Mouse (Mus musculus) kidney, adult 2 months (tissue): ENCODE results near the gene Chst11. TPM values are rescaled to one million over a fixed set of nuclear protein-coding genes. Genes with fewer than 3 reads are reported as not detected.
A peak's percentile ranks its signal among the peaks of the same experiment; 100 is the strongest.

Experiments used
- DNase-seq: peaks from one replicate; pipeline ENCODE4 v3.0.0; 2021
- H3K27ac ChIP-seq: fragments of 200-500 bp; 2 replicates; pipeline ENCODE4 v1.5.1; 2012; ENCODE audit warnings: low read depth, low read length, control low read depth, inconsistent platforms; ENCODE audit not compliant: insufficient read depth
- H3K27me3 ChIP-seq: fragments of 200-500 bp; replicated peaks from 2 replicates; pipeline ENCODE4 v1.6.1; 2012; ENCODE audit warnings: mild to moderate bottlenecking, moderate library complexity, low read length, inconsistent platforms; ENCODE audit not compliant: control insufficient read depth, insufficient read depth
- H3K36me3 ChIP-seq: fragments of 200-500 bp; 2 replicates; pipeline ENCODE4 v1.6.1; 2012; ENCODE audit warnings: mild to moderate bottlenecking, moderate library complexity, low read length, inconsistent platforms; ENCODE audit not compliant: control insufficient read depth, insufficient read depth
- H3K4me1 ChIP-seq: fragments of 200-500 bp; 2 replicates; pipeline ENCODE4 v1.6.1; 2011; ENCODE audit warnings: low read length; ENCODE audit not compliant: control insufficient read depth, insufficient read depth
- H3K4me3 ChIP-seq: fragments of 200-500 bp; 2 replicates; pipeline ENCODE4 v1.5.1; 2011; ENCODE audit warnings: mild to moderate bottlenecking, low read depth, low read length, control low read depth; ENCODE audit not compliant: insufficient read depth
- CTCF ChIP-seq: fragments of 200-500 bp; conservative IDR thresholded peaks from 2 replicates; pipeline ENCODE4 v1.5.1; 2011; ENCODE audit warnings: low read depth, mild to moderate bottlenecking, control low read depth, low read length, moderate library complexity, mixed read lengths; ENCODE audit not compliant: insufficient read depth, insufficient read length
- POLR2A ChIP-seq: fragments of 200-500 bp; IDR thresholded peaks from one replicate; pipeline ENCODE4 v1.6.1; 2011; ENCODE audit warnings: low read depth, low read length, control low read depth
- WGBS: fragments of 180-500 bp; shearing (Covaris S2); methylation state at CpG from one replicate; pipeline ENCODE4 v1.1.7; 2018; 5-methylcytosine and 5-hydroxymethylcytosine counted together
- polyA plus RNA-seq: library from polyadenylated mRNA; depleted of rRNA; stranded (reverse); fragments of >200 nt; gene quantifications from 2 replicates; pipeline ENCODE4 v1.2.3, GENCODE M21; 2012

Gene Chst11
- polyA plus RNA-seq, 1 experiment, result 8.0 TPM

DNA sequence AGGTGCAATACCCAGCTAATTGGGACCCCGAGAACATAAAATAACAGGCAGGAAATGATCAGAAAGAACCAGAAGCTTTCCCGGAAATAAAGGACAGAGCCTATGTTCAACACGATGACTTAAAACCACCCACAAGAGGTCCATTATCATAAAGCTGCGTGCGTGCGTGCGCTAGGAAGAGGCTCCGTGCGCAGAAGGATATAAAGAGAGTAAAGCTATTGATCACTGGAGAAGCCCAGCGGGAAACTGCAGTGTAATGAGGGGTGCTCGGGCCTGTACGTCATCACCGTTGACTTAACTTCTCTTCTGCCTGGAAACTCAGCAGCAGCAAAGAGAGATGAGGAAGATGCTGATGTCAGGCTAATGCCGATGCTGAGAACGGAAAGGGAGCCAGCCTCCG is 224.8 kb downstream of the Chst11 start:
- Histone ChIP-seq H3K27ac (no peak overlapping the region), H3K4me3 (no peak overlapping the region), H3K36me3 (no peaks in the 10 kb centered on the region), H3K4me1 (no peaks in the 10 kb centered on the region), H3K27me3 (no peaks in the 10 kb centered on the region)
- WGBS, result 83% methylated on average over 16 of the region's 16 CpGs
- TF ChIP-seq CTCF (no peak), POLR2A (no peak)
- no peak for DNase-seq

DNA sequence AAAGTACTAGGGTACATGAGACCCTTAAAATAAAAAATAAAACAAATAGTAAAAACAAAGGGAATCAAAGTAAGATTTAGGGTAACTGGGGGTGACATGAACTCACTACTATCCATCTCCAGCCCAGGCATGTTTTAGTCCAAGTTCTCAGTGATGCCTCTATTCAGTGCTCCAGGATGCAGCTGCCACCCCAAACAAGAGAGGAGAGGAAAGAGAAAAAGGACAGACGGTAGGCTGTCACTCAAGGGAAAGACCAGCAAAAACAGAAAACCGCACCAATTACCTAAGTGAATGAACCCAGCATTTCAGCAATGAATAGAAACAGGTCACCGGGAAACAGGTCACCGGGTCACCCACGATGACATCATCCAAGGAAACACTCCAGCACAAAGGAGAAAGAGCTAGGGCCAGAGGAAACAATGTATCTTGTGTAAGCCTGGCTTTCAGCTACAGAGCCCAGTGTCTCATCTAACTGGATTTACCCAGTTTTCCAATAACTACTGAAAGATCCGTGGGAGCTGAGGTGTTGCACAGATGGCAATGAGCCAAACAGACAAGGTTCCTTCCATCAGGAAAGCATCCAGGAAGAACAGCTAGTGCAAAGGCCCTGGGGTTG is 225.8 kb downstream of the Chst11 start:
- 52% methylated on average over 6 of the region's 6 CpGs for WGBS
- no peak for DNase-seq
- Histone ChIP-seq H3K36me3 (no peaks in the 10 kb centered on the region), H3K27ac (no peak overlapping the region), H3K27me3 (no peaks in the 10 kb centered on the region), H3K4me1 (no peaks in the 10 kb centered on the region), H3K4me3 (no peak overlapping the region)
- TF ChIP-seq POLR2A (no peak), CTCF (no peak)

DNA sequence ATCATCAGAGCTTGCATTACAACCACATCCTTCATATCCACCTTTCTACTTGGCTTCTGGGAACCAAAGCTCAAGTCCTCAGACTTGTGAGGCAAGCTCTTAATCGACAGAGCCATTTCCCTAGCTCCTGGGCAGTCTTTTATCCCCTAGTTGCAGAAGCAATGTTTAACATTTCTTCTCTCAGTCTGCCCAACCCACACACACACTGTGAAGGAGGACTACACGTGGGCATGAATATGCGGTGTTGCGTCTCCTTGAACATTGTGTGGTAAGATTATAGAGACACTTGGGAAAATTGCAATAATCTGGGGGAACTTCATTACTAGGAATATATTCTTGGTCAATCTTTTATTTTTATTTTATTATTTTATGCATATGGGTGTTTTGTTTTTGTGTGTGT is 227.3 kb downstream of the Chst11 start:
- DNase-seq, result no peak
- H3K27me3 ChIP-seq, result no peaks in the 10 kb centered on the region
- no peaks in the 10 kb centered on the region for H3K36me3 ChIP-seq
- WGBS, result 89% methylated on average over 4 of the region's 4 CpGs
- H3K4me3 ChIP-seq, result no peak overlapping the region
- H3K27ac ChIP-seq, result no peak overlapping the region
- no peaks in the 10 kb centered on the region for H3K4me1 ChIP-seq
- TF ChIP-seq CTCF, result no peak
- TF ChIP-seq POLR2A, result no peak

DNA sequence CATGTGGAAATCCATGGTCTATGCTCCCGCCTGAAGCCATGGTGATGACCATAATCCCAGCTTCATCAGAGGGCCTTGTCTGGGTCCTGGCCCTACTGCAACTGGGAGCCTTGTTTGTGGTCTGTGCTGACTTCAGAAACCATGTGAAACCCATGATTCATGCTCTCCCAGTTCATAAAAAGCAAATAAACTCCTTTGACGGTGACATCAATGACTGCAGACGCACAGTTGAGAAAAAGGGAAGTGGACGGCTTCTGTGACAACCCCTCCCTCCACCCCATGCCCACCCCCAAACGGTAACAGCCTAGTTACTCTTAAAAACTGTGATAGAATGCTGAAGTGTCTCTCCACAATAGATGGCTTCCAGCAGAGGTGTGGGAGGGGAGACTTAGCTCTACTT is 230.3 kb downstream of the Chst11 start:
- Histone ChIP-seq H3K36me3 (no peaks in the 10 kb centered on the region), H3K27me3 (no peaks in the 10 kb centered on the region), H3K4me1 (no peaks in the 10 kb centered on the region), H3K4me3 (no peak overlapping the region), H3K27ac (no peak overlapping the region)
- 63% methylated on average over 5 of the region's 5 CpGs for WGBS
- DNase-seq, result no peak
- TF ChIP-seq CTCF (no peak), POLR2A (no peak)

DNA sequence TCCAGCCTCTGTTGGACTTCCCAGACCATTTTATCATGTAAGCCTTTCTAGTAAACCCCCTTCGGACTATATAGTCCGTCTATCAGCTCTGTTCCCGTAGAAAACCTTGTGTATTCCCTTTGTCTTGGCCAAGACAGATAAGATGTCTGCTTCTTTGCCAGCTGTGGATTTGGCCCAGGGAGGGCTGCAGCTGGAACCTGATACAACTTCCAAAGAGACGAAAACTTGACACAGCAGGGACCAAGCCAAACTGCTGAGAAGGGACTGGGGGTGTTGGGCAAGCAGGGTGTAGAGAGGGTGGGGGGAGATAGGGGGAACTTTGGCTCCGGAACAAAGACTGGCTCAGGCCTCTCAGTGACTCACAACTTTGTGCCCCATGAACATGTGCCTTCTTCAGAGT is 232.0 kb downstream of the Chst11 start:
- WGBS, result 65% methylated on average over 5 of the region's 5 CpGs
- H3K27ac ChIP-seq, result no peak overlapping the region

DNA sequence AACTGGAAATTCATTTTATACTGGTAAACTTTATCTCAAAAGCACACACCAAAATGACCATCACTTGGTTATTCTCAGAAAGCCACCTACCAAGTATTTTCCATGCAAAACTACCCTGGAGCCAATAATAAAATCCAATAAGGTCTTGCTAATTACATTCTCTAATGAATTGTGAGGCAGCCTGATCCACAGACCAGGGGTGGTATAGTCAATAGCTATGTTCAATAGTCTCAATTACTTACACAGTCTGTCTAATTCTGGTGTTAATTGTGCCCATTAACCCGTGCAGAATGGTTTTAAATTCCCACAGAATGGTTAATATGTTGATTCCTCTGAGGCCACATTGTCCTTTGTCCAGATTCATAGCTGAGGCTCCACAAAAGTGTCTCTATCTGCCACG is 233.5 kb downstream of the Chst11 start:
- WGBS, result 66% methylated on average over 2 of the region's 2 CpGs
- Histone ChIP-seq H3K27me3 (no peaks in the 10 kb centered on the region), H3K27ac (no peak overlapping the region), H3K4me3 (no peak overlapping the region), H3K4me1 (no peaks in the 10 kb centered on the region), H3K36me3 (no peaks in the 10 kb centered on the region)
- no peak for DNase-seq
- no peak for TF ChIP-seq CTCF
- no peak for TF ChIP-seq POLR2A

More for the DNA sequence above, 232.0 kb downstream of the Chst11 start:
- DNase-seq, result no peak
- TF ChIP-seq CTCF (no peak), POLR2A (no peak)
- Histone ChIP-seq H3K36me3 (no peaks in the 10 kb centered on the region), H3K27me3 (no peaks in the 10 kb centered on the region), H3K4me3 (no peak overlapping the region), H3K4me1 (no peaks in the 10 kb centered on the region)

- Histone ChIP-seq H3K4me1 (no peaks in the 10 kb centered on the region), H3K27me3 (no peaks in the 10 kb centered on the region), H3K27ac (no peak overlapping the region), H3K4me3 (no peak overlapping the region), H3K36me3 (no peaks in the 10 kb centered on the region)
- TF ChIP-seq POLR2A (no peak), CTCF (peak; percentile 71)
- 24% methylated on average over 12 of the region's 12 CpGs for WGBS
- DNase-seq, result peak; percentile 62
Observed at GRCm38 (mm10) chr10:83219729-83220128, 234.4 kb downstream of the Chst11 start.
